Mouse (Mus musculus): ENCODE results near the gene Msh4. TPM values are rescaled to one million over a fixed set of nuclear protein-coding genes. Genes with fewer than 3 reads are reported as not detected.

The Msh4 gene
- total and polyA plus RNA-seq, 3 experiments: 0.14 to 0.42 (median 0.16) TPM

DNA sequence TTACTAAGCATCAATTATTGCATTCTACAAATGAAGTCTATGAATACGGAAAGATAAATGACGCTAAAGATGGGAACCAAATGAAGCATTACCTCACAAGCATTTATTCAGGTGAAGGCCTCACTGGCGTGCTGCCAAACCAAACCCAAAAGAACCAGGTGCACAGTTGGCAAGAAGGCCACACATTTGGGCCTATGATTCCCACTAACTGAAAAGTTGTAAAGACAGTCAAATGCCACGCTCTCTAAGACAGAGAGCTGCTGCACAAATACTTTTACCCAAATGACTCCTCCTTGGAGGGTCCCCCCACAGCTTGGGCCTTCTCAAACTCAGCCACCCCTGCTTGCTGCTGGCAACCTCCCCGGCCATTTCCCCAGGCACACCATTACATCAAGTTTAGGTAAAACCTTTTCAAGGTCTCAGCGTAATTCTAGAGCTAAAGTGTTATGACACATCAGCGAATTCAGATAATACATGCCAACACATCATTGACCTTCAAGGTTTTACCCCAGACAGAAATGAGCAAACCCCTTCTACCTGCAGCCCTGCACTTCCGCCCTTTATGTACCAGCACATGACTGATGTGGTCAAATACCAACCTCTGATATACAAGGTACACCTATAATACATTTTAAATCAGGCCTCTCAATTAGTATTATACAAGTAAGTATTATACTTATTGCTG, 5.4 kb upstream of the Msh4 start (continued):
- TF ChIP-seq JUND (conservative IDR thresholded peaks at IDR 0.05; ENCODE audit: low read depth, low read length): no peak
- no peak for TF ChIP-seq ZKSCAN1 (IDR thresholded peaks at IDR 0.05; ENCODE audit: borderline replicate concordance, low read depth, low read length)
- no peak; the same call in 1 of the 2 replicates for TF ChIP-seq NELFE (IDR thresholded peaks at IDR 0.05; ENCODE audit: low read depth, low read length)
- peak; percentile 25; the same call in 1 of the 2 replicates for TF ChIP-seq MAFK (IDR thresholded peaks at IDR 0.05; ENCODE audit: insufficient replicate concordance, low read length)
- TF ChIP-seq PAX5 (IDR thresholded peaks at IDR 0.05; ENCODE audit: low read length): no peak
- TF ChIP-seq EP300 (IDR thresholded peaks at IDR 0.05; ENCODE audit: low read length): no peak
- TF ChIP-seq UBTF (IDR thresholded peaks at IDR 0.05; ENCODE audit: low read depth, low read length): 0 out of 2 replicates have a peak, but pooled peaks have one; percentile 32
- TF ChIP-seq ZMIZ1 (IDR thresholded peaks at IDR 0.05; ENCODE audit: low read depth, low read length): peak; percentile 68; the same call in 1 of the 2 replicates
- TF ChIP-seq POLR2AphosphoS2 (IDR thresholded peaks at IDR 0.05; ENCODE audit: low read depth, low read length): no peak; the same call in 1 of the 2 replicates
- no peak for TF ChIP-seq CTCF (conservative IDR thresholded peaks at IDR 0.05 in 1 of 2, IDR thresholded peaks at IDR 0.05 in 1 of 2; ENCODE audit: low read depth in 2 of 2, low read length in 2 of 2)
- no peak for TF ChIP-seq TBP (conservative IDR thresholded peaks at IDR 0.05; ENCODE audit: low read depth, low read length)

DNA sequence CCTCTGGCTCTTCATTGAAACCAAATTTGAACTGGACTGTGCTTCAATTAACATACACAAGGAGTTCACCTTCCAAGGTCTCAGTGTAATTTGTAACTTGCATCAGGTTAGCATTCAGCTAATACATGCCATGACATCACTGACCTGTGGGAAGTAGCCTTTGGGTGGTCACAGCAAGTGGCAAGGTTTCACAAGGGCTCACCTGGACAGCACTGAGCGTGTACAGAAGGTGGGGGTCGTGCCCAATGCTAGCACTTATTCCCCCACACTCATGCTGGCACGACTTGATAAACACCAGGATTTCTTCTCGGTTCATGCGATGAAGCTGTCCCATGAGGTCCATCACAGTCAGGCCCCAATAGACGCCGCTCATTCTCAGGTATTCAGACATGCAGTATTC, 4.6 kb upstream of the Msh4 start:
- peaks cover 9 to 45% of the 10 kb centered on the region in 2 experiments for H3K4me1 ChIP-seq (ENCODE audit: control insufficient read depth in 1 of 2, insufficient read depth in 2 of 2)
- peak overlapping the region; percentile 63 for H3K4me2 ChIP-seq (ENCODE audit: insufficient read depth, low read depth, poor library complexity, severe bottlenecking)
- peak overlapping the region; percentile 12 for H3K27ac ChIP-seq (ENCODE audit: insufficient read depth, low read depth)
- H3K4me3 ChIP-seq (replicated peaks in 1 of 3; ENCODE audit: low read depth in 2 of 3, low read length in 2 of 3, poor library complexity in 1 of 3): peak overlapping the region; percentile 69 to 99 (median 93)
- in situ Hi-C loops (cut with MboI; ENCODE audit: low pct_ligation_motif_present, low pct_unique_long_range_greater_than_20kb, low sequenced_read_pairs) (no loop called here), dilution Hi-C loops (cut with MboI; ENCODE audit: extremely low pct_ligation_motif_present, extremely low pct_unique_long_range_greater_than_20kb, low sequenced_read_pairs) (no loop called here)
- H3K36me3 ChIP-seq (replicated peaks in 1 of 2; ENCODE audit: control insufficient read depth in 1 of 2, insufficient read depth in 1 of 2, low read length in 1 of 2): peaks cover 56 to 66% of the 10 kb centered on the region in 2 experiments
- DNase-seq (ENCODE audit: extremely low read depth): no peak
- H3K27me3 ChIP-seq (replicated peaks): no peaks in the 10 kb centered on the region
- H3K9me3 ChIP-seq (replicated peaks; ENCODE audit: low read length): no peaks in the 10 kb centered on the region
- H3K9ac ChIP-seq (ENCODE audit: insufficient read depth, low read depth): peak overlapping the region; percentile 99
- peaks cover 54% of the 10 kb centered on the region for H3K79me2 ChIP-seq (replicated peaks; ENCODE audit: control insufficient read depth, extremely low read depth, insufficient read depth, poor library complexity, severe bottlenecking)
- TF ChIP-seq POLR2A (IDR thresholded peaks at IDR 0.05; ENCODE audit: low read depth, low read length) (peak; percentile 25; the same call in 1 of the 2 replicates), MYC (IDR thresholded peaks at IDR 0.05; ENCODE audit: low read depth, low read length) (0 out of 2 replicates have a peak, but pooled peaks have one; percentile 15), ZMIZ1 (IDR thresholded peaks at IDR 0.05; ENCODE audit: low read depth, low read length) (no peak), IRF4 (IDR thresholded peaks at IDR 0.05; ENCODE audit: low read depth, low read length) (no peak)

DNA sequence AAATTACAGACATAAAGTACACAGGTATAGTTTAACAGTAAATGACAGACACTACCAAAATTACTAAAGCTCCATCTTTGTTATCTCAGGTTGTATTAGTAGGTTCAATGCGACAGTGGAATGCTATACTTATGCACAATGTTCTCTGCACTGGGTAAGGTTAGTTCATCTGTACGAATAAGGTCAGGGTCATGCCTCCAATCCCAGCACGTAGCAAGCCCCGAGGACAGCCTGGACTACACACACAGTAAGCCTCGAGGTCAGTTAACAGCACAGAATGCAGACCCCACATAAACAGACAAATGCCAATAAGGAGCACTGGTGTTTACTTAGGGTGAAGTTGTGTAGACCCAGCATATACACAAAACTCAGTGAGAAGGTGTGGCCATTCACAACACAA, 3.0 kb upstream of the Msh4 start:
- DNase-seq (ENCODE audit: extremely low read depth): no peak
- 0 out of 2 replicates have a peak, but pooled peaks have one; percentile 46 for TF ChIP-seq CHD2 (IDR thresholded peaks at IDR 0.05; ENCODE audit: low read length)
- 0 out of 2 replicates have a peak, but pooled peaks have one; percentile 35 for TF ChIP-seq CHD1 (IDR thresholded peaks at IDR 0.05; ENCODE audit: low read depth, low read length)
- TF ChIP-seq POLR2AphosphoS2 (IDR thresholded peaks at IDR 0.05; ENCODE audit: low read depth, low read length): peak; percentile 67; the same call in 1 of the 2 replicates
- no peak for TF ChIP-seq EP300 (IDR thresholded peaks at IDR 0.05; ENCODE audit: low read length)
- no peak for TF ChIP-seq E2F4 (IDR thresholded peaks at IDR 0.05; ENCODE audit: insufficient replicate concordance, low read depth, low read length)
- TF ChIP-seq MXI1 (IDR thresholded peaks at IDR 0.05; ENCODE audit: low read depth, low read length): peak; percentile 33; the same call in 1 of the 2 replicates
- 0 out of 2 replicates have a peak, but pooled peaks have one; percentile 25 for TF ChIP-seq SIN3A (IDR thresholded peaks at IDR 0.05; ENCODE audit: low read length)
- Histone ChIP-seq H3K9ac (ENCODE audit: insufficient read depth, low read depth) (peak overlapping the region; percentile 99; the same call in 1 of the 2 replicates), H3K4me1 (ENCODE audit: control insufficient read depth in 1 of 2, insufficient read depth in 2 of 2) (peaks cover 6 to 46% of the 10 kb centered on the region in 2 experiments), H3K4me2 (ENCODE audit: insufficient read depth, low read depth, poor library complexity, severe bottlenecking) (peak overlapping the region; percentile 63), H3K36me3 (replicated peaks in 1 of 2; ENCODE audit: control insufficient read depth in 1 of 2, insufficient read depth in 1 of 2, low read length in 1 of 2) (peaks cover 66 to 81% of the 10 kb centered on the region in 2 experiments), H3K4me3 (replicated peaks in 1 of 3; ENCODE audit: low read depth in 2 of 3, low read length in 2 of 3, poor library complexity in 1 of 3) (peak overlapping the region; percentile 27 to 99 (median 69)), H3K27ac (ENCODE audit: insufficient read depth, low read depth) (no peak overlapping the region), H3K27me3 (replicated peaks) (no peaks in the 10 kb centered on the region), H3K79me2 (replicated peaks; ENCODE audit: control insufficient read depth, extremely low read depth, insufficient read depth, poor library complexity, severe bottlenecking) (peaks cover 54% of the 10 kb centered on the region), H3K9me3 (replicated peaks; ENCODE audit: low read length) (no peaks in the 10 kb centered on the region)
- dilution Hi-C loops (cut with MboI; ENCODE audit: extremely low pct_ligation_motif_present, extremely low pct_unique_long_range_greater_than_20kb, low sequenced_read_pairs): no loop called here
- in situ Hi-C loops (cut with MboI; ENCODE audit: low pct_ligation_motif_present, low pct_unique_long_range_greater_than_20kb, low sequenced_read_pairs): no loop called here
